Mouse (Mus musculus): ENCODE data around the gene Erg. TPM values are rescaled to one million over a fixed set of nuclear protein-coding genes. Genes with fewer than 3 reads are reported as not detected.

The Erg gene
- total RNA-seq, 2 experiments from 2014 or later: 31.8 to 32.1 TPM

Other genes starting within 250 kb of the Erg start
- gene Ets2, start 115.5 kb upstream of the Erg start, total RNA-seq (2021): 100 to 1,000 TPM in 1 of 2 experiments, 10 to 100 TPM in 1; 78.2 to 109 TPM

All from heart, postnatal 36 days (tissue).